In genomic region chrX:169811318-169811717, GRCm38 (mm10) we compare ENCODE assay signal across 22 mouse cellular contexts. TPM values are rescaled to one million over a fixed set of nuclear protein-coding genes. Genes with fewer than 3 reads are reported as not detected.
"Had no signal": no experiment of that assay in that cellular context is flagged by ENCODE, and none has a peak within 500 bp of the region (broad histone marks: within the 10 kb centered on the region; RNA-seq: fewer than 3 reads in every experiment).

No protein-coding gene starts in this region.

- DNase-seq: lung, adult 18-20 months; lung, embryonic 14.5 days; lung, postnatal 10 days; lung, postnatal 4 days; right cerebral cortex, postnatal 14 days; thymus, adult 2 months; thymus, postnatal 25 days; thymus, postnatal 4 days had no signal

- H3K4me3 ChIP-seq: megakaryocyte, embryonic 14.5 days; midbrain, embryonic 13.5 days; midbrain, embryonic 15.5 days; neural tube, embryonic 12.5 days; stomach, embryonic 15.5 days had no signal

- ATAC-seq: midbrain, embryonic 13.5 days; midbrain, embryonic 15.5 days had no signal

- H3K4me2 ChIP-seq: lung, embryonic 14.5 days; midbrain, embryonic 11.5 days; midbrain, embryonic 13.5 days; midbrain, embryonic 15.5 days; neural tube, embryonic 12.5 days; stomach, embryonic 15.5 days had no signal

- H3K36me3 ChIP-seq: midbrain, embryonic 13.5 days; midbrain, embryonic 15.5 days; neural tube, embryonic 12.5 days; stomach, embryonic 15.5 days had no signal

- H3K9me3 ChIP-seq: megakaryocyte, embryonic 14.5 days; midbrain, embryonic 13.5 days; midbrain, embryonic 15.5 days; neural tube, embryonic 12.5 days; stomach, embryonic 15.5 days had no signal

- H3K27me3 ChIP-seq: megakaryocyte, embryonic 14.5 days; neural tube, embryonic 12.5 days had no signal

- H3K4me1 ChIP-seq: megakaryocyte, embryonic 14.5 days; midbrain, embryonic 13.5 days; midbrain, embryonic 15.5 days; neural tube, embryonic 12.5 days; stomach, embryonic 15.5 days had no signal

- H3K9ac ChIP-seq: lung, embryonic 14.5 days; midbrain, embryonic 13.5 days; midbrain, embryonic 15.5 days; neural tube, embryonic 12.5 days; stomach, embryonic 15.5 days had no signal

- H3K27ac ChIP-seq: midbrain, embryonic 13.5 days; midbrain, embryonic 15.5 days; neural tube, embryonic 12.5 days; stomach, embryonic 15.5 days; stomach, postnatal 0 days had no signal

RNA-seq across cellular contexts. Expression of gene 4933400A11Rik, which starts 31.9 kb away (rescaled TPM):
- total RNA-seq: midbrain, postnatal 0 days; monocyte, adult 5-6 weeks; neutrophil, adult 5-6 weeks had no signal
- polyA plus RNA-seq: lung, embryonic 16.5 days; midbrain, embryonic 11.5 days; midbrain, embryonic 13.5 days; midbrain, embryonic 15.5 days; midbrain, postnatal 0 days; neural tube, embryonic 12.5 days; neural tube, embryonic 14.5 days; spleen, adult 2 months; thymus, adult 2 months; urinary bladder, adult 2 months had no signal
